Mouse (Mus musculus) small intestine, adult 2 months (tissue): ENCODE results near the gene Gpsm2.

Source experiments
- CTCF ChIP-seq: fragments of 200-500 bp; IDR thresholded peaks from 2 replicates; pipeline ENCODE4 v1.5.1; 2012; ENCODE audit warnings: low read depth, mild to moderate bottlenecking, control low read depth, inconsistent platforms, low read length, moderate library complexity, mixed read lengths; ENCODE audit not compliant: insufficient replicate concordance, insufficient read length; ENCODE audit errors: extremely low read depth
- POLR2A ChIP-seq: fragments of 200-500 bp; IDR thresholded peaks from 2 replicates; pipeline ENCODE4 v1.6.1; 2012; ENCODE audit warnings: low read depth, mild to moderate bottlenecking, control low read depth, inconsistent platforms, low read length, moderate library complexity

- TF ChIP-seq CTCF (no peak), POLR2A (no peak)
Measured at GRCm38 (mm10) chr3:108652866-108653642, 69.1 kb downstream of the Gpsm2 start.
